ENCODE assay signal across 9 mouse cellular contexts in genomic region chr8:48690665-48691395, GRCm38 (mm10).
DNase-seq lines count a peak whose midpoint lies in the region; ATAC-seq lines count a peak whose summit lies in the region.
"Had no signal": no experiment of that assay in that cellular context is flagged by ENCODE, and none has a peak within 500 bp of the region (broad histone marks: within the 10 kb centered on the region; RNA-seq: fewer than 3 reads in every experiment).

No protein-coding gene starts in this region.

- no peak overlapping the region for H3K9ac ChIP-seq in forebrain, embryonic 12.5 days
- H3K9ac ChIP-seq in heart, embryonic 13.5 days = no peak overlapping the region
- H3K9ac ChIP-seq: limb, embryonic 12.5 days had no signal

- no peak for DNase-seq in forebrain, embryonic 10.5 days (ENCODE audit: extremely low spot score, low spot score)
- peak; percentile 21 for DNase-seq in retina, postnatal 1 day
- DNase-seq in retina, embryonic 14.5 days (ENCODE audit: low spot score) = no peak
- peak; percentile 30 for DNase-seq in mesoderm, embryonic 11.5 days (ENCODE audit: low read depth, low spot score)
- no peak for DNase-seq in yolk sac, embryonic 10.5 days (ENCODE audit: low spot score)
- DNase-seq in urinary bladder, adult 18-20 months (ENCODE audit: low spot score in 2 of 2) = no peak

- H3K4me2 ChIP-seq in forebrain, embryonic 12.5 days = no peak overlapping the region
- H3K4me2 ChIP-seq in heart, embryonic 13.5 days = no peak overlapping the region
- H3K4me2 ChIP-seq: limb, embryonic 12.5 days had no signal

- ATAC-seq in forebrain, embryonic 12.5 days (ENCODE audit: low FRiP score) = no peak
- ATAC-seq in heart, embryonic 13.5 days (ENCODE audit: extremely low read depth, insufficient number of reproducible peaks, low FRiP score, low TSS enrichment) = no peak; the same call in 1 of the 2 replicates

- no peaks in the 10 kb centered on the region for H3K27me3 ChIP-seq in forebrain, embryonic 10.5 days (ENCODE audit: poor library complexity, severe bottlenecking)
- no peaks in the 10 kb centered on the region for H3K27me3 ChIP-seq in forebrain, embryonic 12.5 days
- no peaks in the 10 kb centered on the region for H3K27me3 ChIP-seq in heart, embryonic 13.5 days (replicated peaks)
- H3K27me3 ChIP-seq: limb, embryonic 12.5 days had no signal

- no peaks in the 10 kb centered on the region for H3K9me3 ChIP-seq in forebrain, embryonic 10.5 days
- H3K9me3 ChIP-seq in forebrain, embryonic 12.5 days = no peaks in the 10 kb centered on the region
- no peaks in the 10 kb centered on the region for H3K9me3 ChIP-seq in heart, embryonic 13.5 days
- H3K9me3 ChIP-seq: limb, embryonic 12.5 days had no signal

- 78% methylated on average over 10 of the region's 10 CpGs for WGBS in forebrain, embryonic 10.5 days
- 52% methylated on average over 10 of the region's 10 CpGs for WGBS in forebrain, embryonic 12.5 days
- 61% methylated on average over 10 of the region's 10 CpGs for WGBS in heart, embryonic 13.5 days

- H3K27ac ChIP-seq in forebrain, embryonic 10.5 days = peak overlapping the region; percentile 69
- no peak overlapping the region for H3K27ac ChIP-seq in forebrain, embryonic 12.5 days
- 0 out of 2 replicates have a peak overlapping the region, but pooled peaks have one; percentile 20 for H3K27ac ChIP-seq in heart, embryonic 13.5 days (replicated peaks)
- H3K27ac ChIP-seq: limb, embryonic 12.5 days had no signal

- peaks cover 23% of the 10 kb centered on the region for H3K4me1 ChIP-seq in forebrain, embryonic 10.5 days
- peaks cover 8% of the 10 kb centered on the region for H3K4me1 ChIP-seq in forebrain, embryonic 12.5 days
- peaks cover 26% of the 10 kb centered on the region for H3K4me1 ChIP-seq in heart, embryonic 13.5 days

- H3K36me3 ChIP-seq in forebrain, embryonic 10.5 days (replicated peaks) = no peaks in the 10 kb centered on the region
- H3K36me3 ChIP-seq in forebrain, embryonic 12.5 days (replicated peaks) = no peaks in the 10 kb centered on the region
- H3K36me3 ChIP-seq in heart, embryonic 13.5 days = no peaks in the 10 kb centered on the region
- H3K36me3 ChIP-seq: limb, embryonic 12.5 days had no signal

- no peak overlapping the region for H3K4me3 ChIP-seq in forebrain, embryonic 10.5 days
- no peak overlapping the region for H3K4me3 ChIP-seq in forebrain, embryonic 12.5 days (replicated peaks)
- no peak overlapping the region for H3K4me3 ChIP-seq in heart, embryonic 13.5 days
- H3K4me3 ChIP-seq: limb, embryonic 12.5 days had no signal

Comparison
In these comparisons a context has a peak if more than half of its experiments do, and no peak if none do; other contexts are left out.
1. DNase-seq: peak in retina, postnatal 1 day (single experiment) and mesoderm, embryonic 11.5 days (single experiment); none in forebrain, embryonic 10.5 days (single experiment), retina, embryonic 14.5 days (single experiment), yolk sac, embryonic 10.5 days (single experiment) and urinary bladder, adult 18-20 months (0 of 2).